Mouse (Mus musculus) liver, embryonic 14.5 days (tissue): ENCODE data around the gene Hat1. TPM values are rescaled to one million over a fixed set of nuclear protein-coding genes. Genes with fewer than 3 reads are reported as not detected.

Experiments used
- ATAC-seq: fragments of 200-750 bp; cut with Nextera tagmentation; 2 replicates; pipeline ENCODE4 v1.8.0; 2017; ENCODE audit warnings: moderate number of reproducible peaks, mild to moderate bottlenecking, moderate library complexity; ENCODE audit not compliant: insufficient read depth
- DNase-seq, 3 experiments: peaks; one replicate each; pipeline ENCODE4 v3.0.0-alpha.2; 2012 to 2013; ENCODE audit warnings: low read depth in 3 of 3, low spot score in 3 of 3
- H3K27ac ChIP-seq: fragments of 300-500 bp; sonication (generic); 2 replicates; pipeline ENCODE4 v1.5.1; 2014; ENCODE audit warnings: moderate library complexity, mild to moderate bottlenecking, control low read depth, inconsistent platforms
- H3K27me3 ChIP-seq: fragments of 300-500 bp; sonication (generic); 2 replicates; pipeline ENCODE4 v1.6.1; 2014; ENCODE audit warnings: mild to moderate bottlenecking, low read length, moderate library complexity; ENCODE audit not compliant: control insufficient read depth, insufficient read depth
- H3K36me3 ChIP-seq: fragments of 300-500 bp; sonication (generic); replicated peaks from 2 replicates; pipeline ENCODE4 v1.6.1; 2014; ENCODE audit warnings: low read depth; ENCODE audit not compliant: control insufficient read depth, insufficient read depth
- H3K4me1 ChIP-seq, 2 experiments: fragments of 200-500 bp in 1 of 2; fragments of 300-500 bp in 1 of 2; sonication (generic) in 1 of 2; replicated peaks; 2 replicates each; pipeline ENCODE4 v1.6.1; 2012 to 2014; ENCODE audit warnings: antibody characterized with exemption in 1 of 2, inconsistent platforms in 1 of 2, low read length in 1 of 2; ENCODE audit not compliant: control insufficient read depth in 2 of 2, insufficient read depth in 2 of 2
- H3K4me2 ChIP-seq: fragments of 300-500 bp; sonication (generic); 2 replicates; pipeline ENCODE4 v1.6.1; 2014; ENCODE audit warnings: low read depth, mild to moderate bottlenecking, control low read depth, moderate library complexity
- H3K4me3 ChIP-seq, 2 experiments: fragments of 200-500 bp in 1 of 2; fragments of 300-500 bp in 1 of 2; sonication (generic) in 1 of 2; 2 replicates each; pipeline ENCODE4 v1.5.1; 2012 to 2014; ENCODE audit warnings: low read depth in 2 of 2, low read length in 2 of 2, mild to moderate bottlenecking in 2 of 2, control low read depth in 1 of 2, inconsistent platforms in 1 of 2, moderate library complexity in 1 of 2; ENCODE audit not compliant: insufficient read depth in 1 of 2
- H3K9ac ChIP-seq: fragments of 300-500 bp; sonication (generic); replicated peaks from 2 replicates; pipeline ENCODE4 v1.6.1; 2014; ENCODE audit warnings: mild to moderate bottlenecking, control low read depth, moderate library complexity
- H3K9me3 ChIP-seq: fragments of 300-500 bp; sonication (generic); 2 replicates; pipeline ENCODE4 v1.6.1; 2016; ENCODE audit warnings: low read length, mixed read lengths; ENCODE audit not compliant: control insufficient read depth
- CTCF ChIP-seq: IDR thresholded peaks from 2 replicates; pipeline ENCODE4 v1.5.1; 2016; ENCODE audit warnings: antibody characterized with exemption, low read depth, control low read depth
- EP300 ChIP-seq: IDR thresholded peaks from 2 replicates; pipeline ENCODE4 v1.6.1; 2016; ENCODE audit warnings: antibody characterized with exemption, low read depth
- WGBS: fragments of 180-500 bp; shearing (Covaris S2); extraction: QIAGEN DNeasy Blood & Tissue Kit; methylation state at CpG from one replicate; pipeline ENCODE4 v1.1.7; 2014; ENCODE audit not compliant: insufficient replicate concordance; 5-methylcytosine and 5-hydroxymethylcytosine counted together
- polyA plus RNA-seq, 2 experiments: library from polyadenylated mRNA; depleted of rRNA in 1 of 2; stranded (reverse) in 1 of 2; unstranded in 1 of 2; fragments of >200 nt; fragmentation: Nextera tagmentation in 1 of 2; extraction: Ambion mirVana in 1 of 2; gene quantifications; 2 replicates each; pipeline versions ENCODE4 v1.2.1 to v1.2.3; 2012 to 2014

The Hat1 gene
- polyA plus RNA-seq, 2 experiments, result 69.4 to 120 TPM

GRCm38 (mm10) chr2:71353306-71354054, 35.3 kb upstream of the Hat1 start:
- Histone ChIP-seq H3K9me3 (no peaks in the 10 kb centered on the region), H3K27ac (no peak overlapping the region), H3K4me1 (peaks cover 0 to 5% of the 10 kb centered on the region in 2 experiments; a peak in 2 of 4 replicates), H3K36me3 (no peaks in the 10 kb centered on the region), H3K9ac (no peak overlapping the region), H3K4me3 (no peak overlapping the region), H3K4me2 (no peak overlapping the region), H3K27me3 (no peaks in the 10 kb centered on the region)
- no peak for TF ChIP-seq CTCF
- no peak for TF ChIP-seq EP300
- no peak for DNase-seq
- WGBS, result 36% methylated on average over 10 of the region's 10 CpGs
- no peak for ATAC-seq

DNA sequence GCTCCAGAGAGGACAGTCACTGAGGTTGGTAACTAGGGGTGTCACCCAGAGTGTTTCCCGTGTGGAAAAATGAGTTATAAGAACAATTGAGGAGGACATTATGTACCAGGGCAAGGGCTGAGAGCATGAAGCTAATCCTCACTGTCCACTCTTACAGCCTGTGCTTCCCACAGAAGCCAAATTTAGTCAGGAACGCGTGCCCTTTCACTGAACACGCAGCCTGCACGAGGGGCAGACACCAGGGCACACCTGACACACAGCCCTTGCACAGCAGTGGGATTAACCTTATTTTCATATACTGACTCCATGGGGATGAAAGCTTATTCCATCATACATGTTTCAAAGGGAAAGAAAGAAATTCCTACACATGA, 34.7 kb upstream of the Hat1 start:
- no peak overlapping the region for H3K27ac ChIP-seq
- peaks cover 0 to 5% of the 10 kb centered on the region in 2 experiments; a peak in 2 of 4 replicates for H3K4me1 ChIP-seq
- no peak for TF ChIP-seq CTCF
- TF ChIP-seq EP300, result no peak
- no peaks in the 10 kb centered on the region for H3K9me3 ChIP-seq
- no peaks in the 10 kb centered on the region for H3K36me3 ChIP-seq
- no peak overlapping the region for H3K4me3 ChIP-seq
- H3K9ac ChIP-seq, result no peak overlapping the region
- 68% methylated on average over 5 of the region's 5 CpGs for WGBS
- no peak overlapping the region for H3K4me2 ChIP-seq
- no peaks in the 10 kb centered on the region for H3K27me3 ChIP-seq
- no peak for DNase-seq
- ATAC-seq, result no peak

DNA sequence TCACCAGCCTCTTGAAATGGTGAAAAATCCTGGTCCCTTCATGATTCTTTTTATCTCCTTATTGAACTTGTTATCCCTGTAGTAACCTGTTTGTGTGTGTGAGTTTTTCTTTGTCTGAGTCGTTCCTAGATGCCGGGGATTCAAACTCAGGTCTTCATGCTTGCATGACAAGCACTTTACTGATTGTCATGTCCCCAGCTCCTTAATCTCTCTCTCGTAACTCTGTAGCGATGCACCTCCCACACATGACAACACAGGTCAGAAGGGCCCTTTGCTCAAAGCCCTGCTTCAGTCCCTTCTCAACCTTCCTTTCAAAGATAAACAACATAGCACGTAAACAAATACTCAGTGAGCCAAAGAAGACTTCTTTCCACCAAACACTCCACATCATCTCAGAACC, 30.4 kb upstream of the Hat1 start:
- Histone ChIP-seq H3K4me3 (no peak overlapping the region), H3K36me3 (no peaks in the 10 kb centered on the region), H3K9me3 (no peaks in the 10 kb centered on the region), H3K27me3 (no peaks in the 10 kb centered on the region), H3K4me1 (peaks cover 0 to 5% of the 10 kb centered on the region in 2 experiments; a peak in 2 of 4 replicates), H3K4me2 (no peak overlapping the region), H3K27ac (no peak overlapping the region), H3K9ac (no peak overlapping the region)
- WGBS, result 79% methylated on average over 5 of the region's 5 CpGs
- DNase-seq, result no peak
- ATAC-seq, result no peak
- TF ChIP-seq EP300 (no peak), CTCF (no peak)

- ATAC-seq (no peak), DNase-seq (no peak)
- Histone ChIP-seq H3K9ac (no peak overlapping the region), H3K27me3 (no peaks in the 10 kb centered on the region), H3K4me3 (no peak overlapping the region), H3K9me3 (no peaks in the 10 kb centered on the region), H3K36me3 (no peaks in the 10 kb centered on the region; the same call in 1 of the 2 replicates), H3K4me1 (peaks cover 0 to 3% of the 10 kb centered on the region in 2 experiments; a peak in 3 of 4 replicates), H3K4me2 (no peak overlapping the region), H3K27ac (no peak overlapping the region)
- WGBS, result 86% methylated on average over 1 of the region's 1 CpGs
- TF ChIP-seq CTCF, result no peak
- TF ChIP-seq EP300, result no peak
Measured at GRCm38 (mm10) chr2:71360192-71360591, 28.6 kb upstream of the Hat1 start.

GRCm38 (mm10) chr2:71366618-71367124, 22.1 kb upstream of the Hat1 start:
- ATAC-seq, result no peak
- Histone ChIP-seq H3K27ac (peak overlapping the region; percentile 73), H3K4me1 (peaks cover 7% of the 10 kb centered on the region in 2 experiments; a peak in 3 of 4 replicates), H3K4me3 (peak overlapping the region; percentile 78 to 96), H3K27me3 (no peaks in the 10 kb centered on the region), H3K4me2 (peak overlapping the region; percentile 93), H3K9me3 (no peaks in the 10 kb centered on the region), H3K9ac (peak overlapping the region; percentile 80), H3K36me3 (no peaks in the 10 kb centered on the region; the same call in 1 of the 2 replicates)
- DNase-seq, result peak in 2 of 3 experiments; percentile 24 to 27
- WGBS, result under 1% methylated on average over 9 of the region's 9 CpGs
- no peak for TF ChIP-seq CTCF
- 0 out of 2 replicates have a peak, but pooled peaks have one; percentile 18 for TF ChIP-seq EP300
